Comparison of ENCODE assay signal across 9 mouse cellular contexts in the genomic region with DNA sequence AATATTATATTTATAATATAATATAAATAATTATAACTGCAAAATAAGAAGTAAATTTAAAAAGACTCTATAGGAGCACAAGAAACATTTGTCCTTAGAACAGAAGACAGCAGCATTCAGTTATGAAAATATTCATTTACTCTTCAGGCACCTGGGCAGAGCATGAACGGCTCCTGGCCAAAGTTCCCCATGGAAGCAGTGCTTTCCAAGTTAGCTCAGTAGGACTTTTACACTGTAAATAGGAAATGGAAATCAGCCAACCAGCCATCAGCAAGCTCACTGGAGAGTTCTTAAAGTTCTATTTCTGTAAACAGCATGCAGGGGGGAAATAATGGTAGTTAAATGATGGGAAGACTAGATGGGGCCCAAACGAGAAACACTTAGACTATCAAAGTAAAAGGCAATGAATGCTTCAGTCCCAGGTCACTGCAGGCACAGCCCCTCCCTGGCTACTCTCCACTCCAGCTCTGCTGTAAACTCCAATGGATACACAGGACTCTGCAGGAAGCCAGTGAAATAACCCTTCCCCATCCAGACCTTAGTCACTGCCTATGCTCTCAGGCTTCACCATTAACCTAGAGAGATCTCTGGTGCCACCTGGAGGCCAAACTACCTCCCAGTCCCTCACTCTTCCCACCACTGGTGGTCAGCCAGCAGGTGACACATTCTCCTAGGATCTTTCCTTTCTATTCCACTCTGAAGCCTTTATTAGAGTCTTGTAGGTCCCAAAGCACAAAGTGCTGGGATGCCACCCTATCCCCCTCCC. TPM values are rescaled to one million over a fixed set of nuclear protein-coding genes. Genes with fewer than 3 reads are reported as not detected.
DNase-seq lines count a peak whose midpoint lies in the region; ATAC-seq and TF ChIP-seq lines count a peak whose summit lies in the region.
"Had no signal": no experiment of that assay in that cellular context is flagged by ENCODE, and none has a peak within 500 bp of the region (broad histone marks: within the 10 kb centered on the region; RNA-seq: fewer than 3 reads in every experiment).

No protein-coding gene starts in this region.

- peak; percentile 95 for ATAC-seq in Patski

- POLR2A ChIA-PET in Patski (lab: Charles Lee): no interaction called here

- intact Hi-C loops in left cerebral cortex, postnatal 4 days (cut with DNase I): no loop called here
- intact Hi-C loops in heart, postnatal 14 days (cut with DNase I): no loop called here

- peak; percentile 57 for DNase-seq in left cerebral cortex, postnatal 4 days
- DNase-seq in left cerebral cortex, adult 11 months (ENCODE audit: low spot score): no peak
- DNase-seq in Patski (ENCODE audit: low read depth, low spot score): peak; percentile 25
- peak; percentile 42 to 51 for DNase-seq in cerebellum, postnatal 36 days
- peak; percentile 42 to 61 for DNase-seq in heart, postnatal 14 days
- peak; percentile 60 for DNase-seq in kidney, postnatal 14 days
- DNase-seq in lung, postnatal 25 days (ENCODE audit: low spot score): peak; percentile 75
- peak; percentile 42 to 78 for DNase-seq in spleen, postnatal 4 days (ENCODE audit: low spot score in 2 of 2)

- in situ Hi-C loops in Patski (cut with MboI; ENCODE audit: low pct_unique_long_range_greater_than_20kb): no loop called here

- CTCF ChIA-PET in Patski (lab: Charles Lee): interaction anchor here (0.7 to 1.4 kb wide), 4 partner anchors 20 to 119 kb away, joined by 3 to 6 read pairs (median 3); a partner anchor contains a TSS

- peak; percentile 83 for TF ChIP-seq CTCF in Patski (IDR thresholded peaks at IDR 0.05)

- peaks cover 28% of the 10 kb centered on the region for H3K27me3 ChIP-seq in Patski
- H3K27me3 ChIP-seq: embryonic facial prominence, embryonic 12.5 days had no signal

RNA-seq across cellular contexts. Expression of a gene that starts 12.2 kb away (rescaled TPM):
- total RNA-seq in left cerebral cortex, postnatal 4 days (2021): 1 to 10 TPM; 3.1 to 3.3 TPM
- polyA plus RNA-seq in Patski (2021): 0.32 TPM
- under 1 TPM; 0.37 to 0.55 TPM for total RNA-seq in heart, postnatal 14 days (2021)

RNA-seq across cellular contexts. Expression of a gene that starts 12.6 kb away (rescaled TPM):
- total RNA-seq in left cerebral cortex, postnatal 4 days (2021): 10 to 100 TPM; 25.4 to 29.7 TPM
- polyA plus RNA-seq in Patski (2021): 13.7 TPM
- total RNA-seq in heart, postnatal 14 days (2021): 10 to 100 TPM in 1 of 2 experiments, 1 to 10 TPM in 1; 9.1 to 10.8 TPM
